Mouse (Mus musculus): ENCODE measurements around the gene D230025D16Rik. TPM values are rescaled to one million over a fixed set of nuclear protein-coding genes. Genes with fewer than 3 reads are reported as not detected.
"Not testable (repeated sequence)": the region's sequence is repeated elsewhere in the genome, so short reads cannot be mapped to it uniquely, and the experiment has no call there.

Gene D230025D16Rik
- polyA plus RNA-seq, 1 experiment from 2014 or later = 29.1 TPM

DNA sequence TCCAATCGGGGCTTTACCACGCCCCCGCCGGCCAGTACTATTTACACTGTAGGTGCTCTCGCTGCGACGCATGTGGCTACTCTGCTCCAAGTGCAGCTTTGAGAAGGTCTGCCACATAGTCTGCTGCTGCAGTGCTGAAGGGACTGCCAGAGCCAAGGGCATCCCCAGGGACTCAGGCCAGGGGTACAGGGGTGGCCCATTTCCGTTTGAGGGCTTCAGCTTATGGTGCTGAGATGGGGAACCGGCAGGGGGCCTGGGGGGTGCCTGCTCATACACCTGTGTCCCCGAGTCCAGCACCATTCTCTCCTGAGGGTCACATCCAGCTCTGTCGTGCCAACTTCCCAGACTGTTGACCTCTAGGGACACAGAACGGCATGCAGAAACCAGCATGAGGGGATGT, 60.6 kb downstream of the D230025D16Rik start:
- no peak overlapping the region for H3K9ac ChIP-seq (ENCODE audit: low read length)
- H3K4me2 ChIP-seq (ENCODE audit: low read depth, low read length) = no peak overlapping the region
- H3K27me3 ChIP-seq (ENCODE audit: control insufficient read depth, insufficient read depth, low read length) = peaks cover 3% of the 10 kb centered on the region; the same call in 1 of the 2 replicates
- no peaks in the 10 kb centered on the region for H3K9me3 ChIP-seq (replicated peaks; ENCODE audit: control insufficient read depth, low read length)
- H3K4me1 ChIP-seq (ENCODE audit: control insufficient read depth, insufficient read depth, low read length) = peaks cover 18% of the 10 kb centered on the region
- H3K27ac ChIP-seq (ENCODE audit: low read length) = no peak overlapping the region
- no peak overlapping the region for H3K4me3 ChIP-seq (replicated peaks; ENCODE audit: low read length)
- WGBS = 49% methylated on average over 12 of the region's 12 CpGs
- no peaks in the 10 kb centered on the region for H3K36me3 ChIP-seq (ENCODE audit: control insufficient read depth, insufficient read depth, low read length)
- no peak for ATAC-seq (ENCODE audit: insufficient read depth, low FRiP score)

DNA sequence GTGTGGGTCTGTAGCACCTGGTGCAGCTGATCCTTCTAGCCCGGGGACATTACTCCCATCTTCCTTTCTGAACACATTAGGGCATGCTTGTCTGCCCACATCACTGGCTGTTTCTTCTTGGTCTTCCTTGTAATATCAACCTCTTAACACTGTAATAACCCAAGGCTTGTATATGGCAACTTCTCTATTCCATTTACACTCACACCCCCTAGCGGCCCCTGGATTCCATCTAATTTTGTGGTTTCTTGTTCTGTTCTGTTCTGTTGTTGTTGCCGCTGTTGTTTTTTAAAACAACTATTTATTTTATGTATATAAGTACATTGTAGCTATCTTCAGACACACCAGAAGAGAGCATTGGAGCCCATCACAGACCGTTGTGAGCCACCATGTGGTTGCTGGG, 62.0 kb downstream of the D230025D16Rik start:
- peaks cover 6% of the 10 kb centered on the region; the same call in 1 of the 2 replicates for H3K27me3 ChIP-seq (ENCODE audit: control insufficient read depth, insufficient read depth, low read length)
- H3K9me3 ChIP-seq (replicated peaks; ENCODE audit: control insufficient read depth, low read length) = no peaks in the 10 kb centered on the region
- H3K4me3 ChIP-seq (replicated peaks; ENCODE audit: low read length) = no peak overlapping the region
- H3K27ac ChIP-seq (ENCODE audit: low read length) = no peak overlapping the region
- no peaks in the 10 kb centered on the region for H3K36me3 ChIP-seq (ENCODE audit: control insufficient read depth, insufficient read depth, low read length)
- H3K9ac ChIP-seq (ENCODE audit: low read length) = no peak overlapping the region
- no peak for ATAC-seq (ENCODE audit: insufficient read depth, low FRiP score)
- peaks cover 21% of the 10 kb centered on the region for H3K4me1 ChIP-seq (ENCODE audit: control insufficient read depth, insufficient read depth, low read length)
- H3K4me2 ChIP-seq (ENCODE audit: low read depth, low read length) = no peak overlapping the region
- WGBS = 90% methylated on average over 4 of the region's 4 CpGs

DNA sequence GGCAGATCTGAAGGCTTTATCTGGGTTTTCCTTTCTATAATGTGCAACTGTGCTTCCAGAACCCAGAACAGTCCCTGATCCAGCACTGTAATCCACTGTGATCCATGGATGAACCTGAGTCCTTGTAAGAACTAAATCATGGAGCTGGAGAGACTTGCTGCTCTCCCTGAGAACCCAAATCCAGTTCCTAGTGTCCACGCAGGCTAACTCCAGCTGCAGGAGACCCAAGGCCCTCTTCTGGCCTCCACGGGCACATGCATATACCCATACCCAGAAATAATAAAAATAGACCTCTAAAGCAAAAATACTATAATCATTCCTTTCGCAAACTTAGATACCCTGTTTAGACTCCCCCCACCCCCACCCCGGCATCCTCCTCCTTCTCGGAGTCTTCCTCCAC, 63.3 kb downstream of the D230025D16Rik start:
- Histone ChIP-seq H3K36me3 (ENCODE audit: control insufficient read depth, insufficient read depth, low read length) (no peaks in the 10 kb centered on the region), H3K27ac (ENCODE audit: low read length) (no peak overlapping the region; the same call in 1 of the 2 replicates), H3K9ac (ENCODE audit: low read length) (no peak overlapping the region), H3K27me3 (ENCODE audit: control insufficient read depth, insufficient read depth, low read length) (peaks cover 6% of the 10 kb centered on the region; the same call in 1 of the 2 replicates), H3K9me3 (replicated peaks; ENCODE audit: control insufficient read depth, low read length) (no peaks in the 10 kb centered on the region), H3K4me1 (ENCODE audit: control insufficient read depth, insufficient read depth, low read length) (peaks cover 21% of the 10 kb centered on the region), H3K4me2 (ENCODE audit: low read depth, low read length) (peak overlapping the region; percentile 93), H3K4me3 (replicated peaks; ENCODE audit: low read length) (peak overlapping the region; percentile 64)
- ATAC-seq (ENCODE audit: insufficient read depth, low FRiP score) = no peak
- WGBS = 84% methylated on average over 5 of the region's 5 CpGs

DNA sequence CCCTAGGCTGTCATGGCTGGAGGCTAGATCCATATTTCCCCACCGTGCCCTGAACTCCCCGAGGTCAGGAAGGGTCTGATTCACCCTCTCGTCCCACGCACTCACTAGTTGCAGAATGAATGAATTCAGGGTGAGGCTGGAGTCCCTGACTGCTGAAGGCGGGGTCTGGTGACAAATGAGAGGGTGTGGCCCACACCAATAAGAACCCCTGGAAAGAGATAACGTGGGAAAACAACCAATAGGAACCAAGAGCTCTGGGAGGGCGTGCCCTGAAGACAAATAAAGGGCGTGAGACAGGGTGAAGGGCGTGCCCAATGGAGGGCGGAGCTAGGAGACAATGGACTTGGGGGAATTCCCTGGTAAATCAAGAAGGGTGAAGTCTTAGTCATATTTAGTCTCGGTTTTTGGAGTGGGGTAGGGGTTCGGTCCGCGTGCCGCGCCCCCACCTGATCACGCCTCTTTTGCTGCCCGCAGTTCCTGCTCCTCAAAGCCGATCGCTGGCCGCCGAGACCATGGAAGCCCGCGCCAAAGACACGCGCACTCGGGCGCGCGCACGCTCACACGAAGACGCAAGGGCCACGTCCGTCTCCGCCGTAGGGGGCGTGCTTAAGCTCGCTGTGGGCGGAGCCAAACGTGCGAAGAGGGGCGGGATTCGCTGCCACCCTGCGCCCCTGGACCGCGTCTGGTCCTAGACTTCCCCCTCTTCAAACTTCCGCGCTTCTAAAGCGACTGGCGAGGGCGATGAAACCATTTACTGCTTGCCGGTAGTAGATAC, 64.2 kb downstream of the D230025D16Rik start:
- Histone ChIP-seq H3K9ac (ENCODE audit: low read length) (peak overlapping the region; percentile 71), H3K4me1 (ENCODE audit: control insufficient read depth, insufficient read depth, low read length) (peaks cover 21% of the 10 kb centered on the region), H3K27me3 (ENCODE audit: control insufficient read depth, insufficient read depth, low read length) (peaks cover 6% of the 10 kb centered on the region; the same call in 1 of the 2 replicates), H3K9me3 (replicated peaks; ENCODE audit: control insufficient read depth, low read length) (no peaks in the 10 kb centered on the region), H3K36me3 (ENCODE audit: control insufficient read depth, insufficient read depth, low read length) (no peaks in the 10 kb centered on the region), H3K27ac (ENCODE audit: low read length) (peak overlapping the region; percentile 87), H3K4me3 (replicated peaks; ENCODE audit: low read length) (peak overlapping the region; percentile 64), H3K4me2 (ENCODE audit: low read depth, low read length) (peak overlapping the region; percentile 93)
- peak; percentile 93 for ATAC-seq (ENCODE audit: insufficient read depth, low FRiP score)
- under 1% methylated on average over 53 of the region's 53 CpGs for WGBS

DNA sequence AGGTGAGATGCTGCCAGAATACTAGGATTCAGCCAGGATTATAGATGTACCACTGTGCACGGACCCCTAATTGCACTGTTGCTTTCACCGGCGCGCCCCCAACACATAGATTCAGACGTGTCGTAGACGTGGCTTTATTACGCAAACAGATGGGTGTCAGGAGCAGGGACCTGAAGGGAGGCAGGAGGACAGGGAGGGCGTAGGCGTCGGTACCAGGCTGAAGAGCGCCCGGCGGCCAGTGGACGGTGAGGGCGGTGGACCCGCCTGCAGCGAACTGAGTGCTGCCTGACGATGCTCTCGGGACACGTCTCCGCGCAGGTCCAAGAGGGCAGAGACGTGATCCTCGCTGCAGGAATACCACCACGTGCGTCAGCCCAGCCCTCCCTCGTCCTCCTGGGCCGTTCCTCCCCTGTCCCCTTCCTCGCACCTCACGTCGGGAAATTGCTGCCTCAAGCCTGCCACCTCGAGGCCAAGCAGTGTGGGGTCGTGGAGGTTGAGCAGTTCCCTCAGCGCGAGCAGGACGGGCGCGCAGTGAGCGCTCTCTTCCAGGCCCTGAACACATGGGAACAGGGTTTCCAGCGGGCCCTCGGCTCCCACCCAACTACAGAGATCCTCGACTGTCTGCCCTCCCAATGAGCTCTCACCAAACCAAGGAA, 65.0 kb downstream of the D230025D16Rik start, which contains the start of gene 4931428F04Rik:
4931428F04Rik (minus strand) TSS at position 60 of the 656 bp plus-strand sequence.
- Histone ChIP-seq H3K4me3 (replicated peaks; ENCODE audit: low read length) (peak within 1 kb of the TSS; percentile 64), H3K9ac (ENCODE audit: low read length) (peak within 1 kb of the TSS; percentile 71), H3K27ac (ENCODE audit: low read length) (peak within 1 kb of the TSS; percentile 87), H3K4me2 (ENCODE audit: low read depth, low read length) (peak within 1 kb of the TSS; percentile 93), H3K36me3 (ENCODE audit: control insufficient read depth, insufficient read depth, low read length) (no peaks in the 10 kb centered on the region), H3K27me3 (ENCODE audit: control insufficient read depth, insufficient read depth, low read length) (peaks cover 6% of the 10 kb centered on the region; the same call in 1 of the 2 replicates), H3K9me3 (replicated peaks; ENCODE audit: control insufficient read depth, low read length) (no peaks in the 10 kb centered on the region), H3K4me1 (ENCODE audit: control insufficient read depth, insufficient read depth, low read length) (peaks cover 21% of the 10 kb centered on the region)
- peak; percentile 5; the same call in 1 of the 2 replicates for ATAC-seq (ENCODE audit: insufficient read depth, low FRiP score)
- WGBS = under 1% methylated on average over 43 of the region's 43 CpGs

DNA sequence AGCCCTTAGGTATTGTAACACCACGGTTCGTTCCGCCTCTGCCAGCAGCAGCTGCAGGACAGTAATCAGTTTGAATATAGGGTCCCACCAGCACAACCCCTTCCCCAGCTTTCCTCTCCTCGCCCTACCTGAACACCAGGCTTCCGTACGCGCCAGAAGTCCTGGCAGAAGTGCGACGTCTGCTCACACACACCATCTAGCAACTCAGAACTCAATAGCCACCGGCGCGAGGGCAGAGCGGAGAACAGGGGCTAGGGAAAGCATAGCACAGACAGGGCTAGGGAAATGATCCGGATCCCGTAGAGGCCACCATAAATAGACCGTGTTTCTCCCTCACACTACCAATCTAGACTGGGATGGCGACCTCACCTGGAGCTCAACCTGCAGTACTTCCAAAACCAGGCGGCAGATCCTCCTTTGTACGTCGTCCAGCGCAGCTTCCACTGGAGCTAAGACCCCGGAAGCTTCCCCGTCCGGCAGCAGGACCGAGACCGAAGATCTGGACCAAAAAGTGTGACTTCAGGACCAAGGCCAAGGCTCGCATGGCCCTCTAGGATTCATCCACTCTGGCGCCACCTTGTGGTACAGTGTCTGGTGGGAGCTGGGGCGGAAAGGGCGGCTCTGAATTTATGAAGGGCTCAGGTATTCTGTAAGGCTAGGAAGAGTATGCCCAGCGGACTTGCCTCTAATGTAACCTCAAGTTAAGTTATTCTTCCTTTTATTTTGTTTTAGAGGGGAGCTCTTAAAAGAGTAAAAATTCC, 65.8 kb downstream of the D230025D16Rik start:
- H3K4me2 ChIP-seq (ENCODE audit: low read depth, low read length) = peak overlapping the region; percentile 93
- no peaks in the 10 kb centered on the region for H3K36me3 ChIP-seq (ENCODE audit: control insufficient read depth, insufficient read depth, low read length)
- 6% methylated on average over 31 of the region's 31 CpGs for WGBS

DNA sequence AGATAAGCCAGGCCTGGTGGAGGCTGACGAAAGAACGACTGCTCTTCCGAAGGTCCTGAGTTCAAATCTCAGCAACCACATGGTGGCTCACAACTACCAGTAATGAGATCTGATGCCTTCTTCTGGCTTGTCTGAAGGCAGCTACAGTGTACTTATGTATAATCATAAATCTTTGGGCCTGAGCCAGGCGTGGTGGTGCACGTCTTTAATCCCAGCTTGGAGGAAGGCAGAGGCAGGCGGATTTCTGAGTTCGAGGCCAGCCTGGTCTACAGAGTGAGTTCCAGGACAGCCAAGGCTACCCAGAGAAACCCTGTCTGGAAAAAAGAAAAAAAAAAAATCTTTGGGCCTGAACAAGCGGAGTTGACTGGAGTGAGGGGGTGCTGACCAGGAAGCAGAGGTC, 66.4 kb downstream of the D230025D16Rik start:
- not testable (repeated sequence) for H3K27me3 ChIP-seq (ENCODE audit: control insufficient read depth, insufficient read depth, low read length)
- 81% methylated on average over 8 of the region's 8 CpGs for WGBS

More for the DNA sequence above, 65.8 kb downstream of the D230025D16Rik start:
- Histone ChIP-seq H3K27ac (ENCODE audit: low read length) (no peak overlapping the region), H3K4me1 (ENCODE audit: control insufficient read depth, insufficient read depth, low read length) (peaks cover 21% of the 10 kb centered on the region), H3K9ac (ENCODE audit: low read length) (no peak overlapping the region), H3K27me3 (ENCODE audit: control insufficient read depth, insufficient read depth, low read length) (peaks cover 6% of the 10 kb centered on the region; the same call in 1 of the 2 replicates), H3K9me3 (replicated peaks; ENCODE audit: control insufficient read depth, low read length) (no peaks in the 10 kb centered on the region), H3K4me3 (replicated peaks; ENCODE audit: low read length) (peak overlapping the region; percentile 64; the same call in 1 of the 2 replicates)
- ATAC-seq (ENCODE audit: insufficient read depth, low FRiP score) = no peak

DNA sequence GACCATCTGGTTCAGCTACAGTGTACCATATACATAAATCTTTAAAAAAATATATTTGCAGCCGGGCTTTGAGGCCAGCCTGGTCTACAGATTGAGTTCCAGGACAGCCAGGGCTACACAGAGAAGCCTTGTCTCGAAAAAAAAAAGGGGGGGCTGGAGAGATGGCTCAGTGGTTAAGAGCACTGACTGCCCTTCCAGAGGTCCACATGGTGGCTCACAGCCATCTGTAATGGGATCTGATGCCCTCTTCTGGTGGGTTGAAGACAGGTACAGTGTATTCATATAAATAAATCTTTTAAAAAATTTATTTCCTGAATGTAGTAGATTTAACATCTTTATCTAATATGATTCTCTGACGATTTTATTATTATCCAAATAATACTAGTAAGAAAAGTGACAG, 66.9 kb downstream of the D230025D16Rik start:
- H3K4me2 ChIP-seq (ENCODE audit: low read depth, low read length); H3K36me3 ChIP-seq (ENCODE audit: control insufficient read depth, insufficient read depth, low read length); H3K27ac ChIP-seq (ENCODE audit: low read length); H3K4me3 ChIP-seq (replicated peaks; ENCODE audit: low read length); H3K27me3 ChIP-seq (ENCODE audit: control insufficient read depth, insufficient read depth, low read length); H3K9ac ChIP-seq (ENCODE audit: low read length); H3K9me3 ChIP-seq (replicated peaks; ENCODE audit: control insufficient read depth, low read length); ATAC-seq (ENCODE audit: insufficient read depth, low FRiP score): not testable (repeated sequence)
- peaks cover 23% of the 10 kb centered on the region for H3K4me1 ChIP-seq (ENCODE audit: control insufficient read depth, insufficient read depth, low read length)
- WGBS = 63% methylated on average over 3 of the region's 3 CpGs

More for the DNA sequence above, 66.4 kb downstream of the D230025D16Rik start:
- ATAC-seq (ENCODE audit: insufficient read depth, low FRiP score); H3K9me3 ChIP-seq (replicated peaks; ENCODE audit: control insufficient read depth, low read length); H3K4me2 ChIP-seq (ENCODE audit: low read depth, low read length); H3K36me3 ChIP-seq (ENCODE audit: control insufficient read depth, insufficient read depth, low read length); H3K4me3 ChIP-seq (replicated peaks; ENCODE audit: low read length); H3K9ac ChIP-seq (ENCODE audit: low read length); H3K27ac ChIP-seq (ENCODE audit: low read length): not testable (repeated sequence)
- peaks cover 21% of the 10 kb centered on the region for H3K4me1 ChIP-seq (ENCODE audit: control insufficient read depth, insufficient read depth, low read length)
